Mouse (Mus musculus) left cerebral cortex, postnatal 14 days (tissue): ENCODE data around the gene Nup214. TPM values are rescaled to one million over a fixed set of nuclear protein-coding genes. Genes with fewer than 3 reads are reported as not detected.

ENCODE experiments used
- DNase-seq, 2 experiments: peaks; one replicate each; pipeline ENCODE4 v3.0.0; 2021 to 2022; ENCODE audit warnings: low spot score in 2 of 2, mixed read lengths in 1 of 2
- intact Hi-C: fragments of 180-260 bp; cut with DNase I; formaldehyde crosslinking; loops from one replicate; pipeline ENCODE4 v1.15.1; 2025
- microRNA-seq, 2 experiments: library from miRNA; unstranded; fragments of <30 nt; microRNA quantifications; one replicate each; pipeline ENCODE4 v1.2.0; 2022
- total RNA-seq, 2 experiments: library from RNA; stranded (reverse); gene quantifications; 2 replicates each; pipeline ENCODE4 v1.2.3; 2021

The Nup214 gene
- total RNA-seq, 2 experiments from 2014 or later: 51.3 to 53.5 TPM

DNA sequence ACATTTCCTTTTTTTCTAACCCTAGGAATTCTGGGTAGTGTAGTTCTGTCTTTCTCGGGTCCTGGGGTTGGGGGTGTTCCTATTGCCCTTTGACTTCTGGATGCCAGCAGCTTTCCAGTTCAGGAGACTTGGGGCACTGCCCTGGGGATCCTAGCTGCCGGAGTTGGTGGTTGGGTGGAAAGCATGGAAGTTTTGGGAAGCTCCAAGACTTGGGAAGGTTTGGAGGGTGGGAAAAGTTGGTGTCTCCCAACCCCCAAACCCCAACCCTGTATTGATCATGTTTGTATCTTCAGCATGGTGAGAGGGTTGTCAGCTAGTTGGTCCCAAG is 110.6 kb downstream of the Nup214 start:
- no peak for DNase-seq
- intact Hi-C loops: loop anchor here (5.0 kb wide), 1 partner anchor 42 kb away; no protein-coding TSS in a partner anchor

DNA sequence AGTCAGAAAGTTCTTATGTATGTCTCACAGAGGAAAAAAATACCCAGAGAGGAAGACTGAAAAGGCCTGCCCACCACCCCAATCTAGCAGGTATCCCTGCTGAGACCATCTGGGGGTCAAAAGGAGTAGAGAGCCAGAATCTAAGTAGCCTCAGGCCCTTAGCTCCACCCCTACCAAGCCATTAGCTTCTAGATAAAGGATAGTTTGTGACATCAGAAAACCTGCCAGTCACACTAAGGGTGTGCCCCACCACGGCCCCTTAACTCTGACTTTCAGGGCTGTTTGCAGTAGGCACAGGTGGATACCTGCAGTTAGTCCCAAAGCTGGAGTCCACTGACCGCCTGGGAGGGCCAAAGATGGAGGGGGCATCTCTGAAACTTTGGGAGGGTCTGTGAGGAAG is 111.0 kb downstream of the Nup214 start:
- intact Hi-C loops: no loop called here
- no peak for DNase-seq

DNA sequence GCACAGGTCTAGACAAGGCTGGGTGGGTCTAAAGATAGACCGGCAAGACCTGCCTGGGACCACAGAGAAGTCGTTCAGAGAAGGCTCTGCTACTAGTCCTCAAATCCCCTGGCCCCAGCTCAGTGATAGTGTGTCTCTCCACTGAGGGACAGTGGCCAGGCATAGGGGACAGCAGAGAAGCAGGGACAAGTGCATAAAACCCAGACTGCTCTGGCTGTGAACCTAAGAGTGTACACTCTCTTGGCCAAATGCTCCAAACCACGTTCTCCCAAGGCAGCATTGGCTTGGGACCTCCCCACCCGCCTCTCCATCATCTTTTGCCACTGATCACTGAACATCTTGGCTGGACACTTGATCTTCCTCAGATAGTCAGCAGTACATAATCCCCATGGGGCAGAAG is 113.4 kb downstream of the Nup214 start:
- DNase-seq: no peak
- intact Hi-C loops: no loop called here

DNA sequence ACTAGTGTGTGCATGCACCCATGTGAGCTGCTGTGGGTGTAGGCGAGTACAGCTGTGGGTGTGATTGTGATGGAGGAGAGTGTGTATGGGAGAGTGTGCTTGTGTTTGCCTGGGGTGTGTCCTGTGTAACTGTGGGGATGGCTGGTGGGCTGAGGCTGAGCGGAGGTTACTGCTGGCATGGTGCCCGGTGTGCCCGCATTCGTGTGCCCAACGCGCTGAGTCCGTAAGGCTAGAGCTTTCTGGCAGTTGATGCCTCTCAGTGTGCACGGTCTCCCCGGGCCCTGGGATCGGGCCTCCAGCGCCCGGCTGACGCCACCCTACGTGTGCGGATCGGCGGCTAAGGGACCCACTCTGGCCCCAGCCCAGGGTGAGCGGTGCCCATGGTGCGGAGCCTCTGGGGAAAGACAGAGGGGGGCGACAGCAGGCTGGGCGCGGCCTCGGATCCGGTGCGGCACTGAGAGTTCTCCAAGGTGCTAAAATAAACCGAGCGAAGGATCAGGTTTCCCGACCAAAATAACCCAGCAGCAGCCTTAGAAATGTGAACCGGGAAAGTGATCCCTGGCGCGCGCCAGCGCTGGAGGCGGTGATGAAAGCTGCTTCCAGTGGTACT is 114.2 kb downstream of the Nup214 start:
- DNase-seq: peak; percentile 52 to 69
- intact Hi-C loops: no loop called here

DNA sequence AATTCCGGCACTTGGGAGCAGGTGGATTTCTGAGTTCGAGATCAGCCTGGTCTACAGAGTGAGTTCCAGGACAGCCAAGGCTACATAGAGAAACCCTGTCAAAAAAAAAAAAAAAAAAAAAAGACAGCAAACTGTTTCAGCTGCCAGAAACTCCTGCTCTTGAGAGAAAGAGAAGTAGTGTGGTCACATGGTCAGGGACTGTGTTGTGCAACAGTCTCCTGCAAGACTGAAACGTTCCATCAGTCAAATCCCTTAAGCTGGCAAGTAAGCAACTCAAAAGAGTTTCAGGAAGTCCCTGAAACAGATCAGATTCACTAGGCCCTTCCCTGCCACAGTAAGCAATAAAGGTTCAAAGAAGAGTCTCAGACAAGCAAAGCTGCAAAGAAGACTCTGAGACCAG is 115.4 kb downstream of the Nup214 start:
- intact Hi-C loops: no loop called here

DNA sequence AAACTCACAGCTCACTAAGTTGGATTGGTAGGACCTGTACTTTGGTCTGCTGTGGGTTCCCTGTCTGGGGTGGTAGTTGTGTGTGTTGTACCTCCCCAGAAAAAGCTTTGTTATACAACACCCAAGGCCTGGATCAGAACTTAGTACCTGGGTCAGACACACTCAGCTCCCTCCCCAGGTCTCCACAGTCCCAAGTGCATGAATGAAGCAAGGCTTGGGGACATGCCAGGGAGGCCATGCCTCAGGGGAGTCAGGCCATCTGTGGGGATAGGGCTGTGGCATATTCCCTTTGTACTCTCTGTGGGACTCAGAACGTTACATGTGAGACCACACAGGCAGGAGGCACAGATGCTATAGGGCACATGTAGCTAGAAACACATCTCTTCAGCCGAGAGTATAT is 115.9 kb downstream of the Nup214 start:
- no peak for DNase-seq
- intact Hi-C loops: no loop called here

More for the DNA sequence above, 115.4 kb downstream of the Nup214 start:
- DNase-seq: no peak

DNA sequence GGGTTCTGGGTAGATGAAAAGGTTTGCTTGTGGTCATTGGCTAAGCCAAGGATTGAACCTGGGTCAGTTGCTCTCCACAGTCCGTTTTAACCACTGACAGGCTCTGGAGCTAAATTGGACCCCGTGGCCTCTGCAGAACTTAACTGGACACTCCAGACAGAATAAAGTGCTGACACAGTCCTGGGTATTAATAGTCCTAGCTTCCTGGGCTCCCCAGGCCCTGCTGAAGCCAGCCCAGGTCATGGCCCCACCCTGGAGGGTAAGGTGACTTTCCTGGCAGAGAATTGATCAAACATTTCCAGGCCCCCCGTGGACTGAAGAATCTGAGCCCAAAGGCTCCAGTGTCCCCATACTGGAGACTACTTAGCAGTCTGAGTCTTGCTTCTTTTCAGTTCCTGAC is 117.7 kb downstream of the Nup214 start:
- intact Hi-C loops: no loop called here
- no peak for DNase-seq

DNA sequence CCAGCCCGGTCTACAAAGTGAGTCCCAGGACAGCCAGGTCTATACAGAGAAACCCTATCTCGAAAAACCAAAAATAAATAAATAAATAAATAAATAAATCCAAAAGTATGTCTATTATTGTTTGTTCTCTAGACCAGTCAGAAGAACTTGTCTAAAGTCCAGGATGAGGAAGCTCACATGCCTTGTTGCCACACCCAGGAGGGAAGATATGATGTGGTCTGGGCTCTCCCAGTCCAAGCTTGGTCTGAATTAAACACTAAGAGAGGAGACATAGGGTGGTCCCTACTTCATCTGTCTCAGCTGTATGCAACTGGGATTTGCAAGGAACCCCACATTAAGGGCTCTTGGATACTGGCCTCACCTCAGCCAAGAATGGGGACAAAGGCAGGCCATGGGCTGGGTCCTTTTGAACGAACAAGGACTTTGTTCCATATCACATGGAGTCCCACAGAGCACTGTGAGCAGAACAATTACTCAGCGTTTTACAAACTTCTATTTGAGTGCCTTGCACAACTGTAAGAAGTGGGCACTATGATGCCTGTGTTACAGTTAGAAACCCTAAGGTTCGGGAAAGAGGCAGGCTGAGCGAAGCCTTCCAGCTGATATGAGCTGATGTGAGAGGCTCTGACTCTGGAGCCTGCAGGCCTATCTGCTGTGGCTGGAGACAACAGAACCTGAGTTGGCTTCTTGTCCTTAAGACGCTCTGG is 119.9 kb downstream of the Nup214 start:
- intact Hi-C loops: no loop called here

DNA sequence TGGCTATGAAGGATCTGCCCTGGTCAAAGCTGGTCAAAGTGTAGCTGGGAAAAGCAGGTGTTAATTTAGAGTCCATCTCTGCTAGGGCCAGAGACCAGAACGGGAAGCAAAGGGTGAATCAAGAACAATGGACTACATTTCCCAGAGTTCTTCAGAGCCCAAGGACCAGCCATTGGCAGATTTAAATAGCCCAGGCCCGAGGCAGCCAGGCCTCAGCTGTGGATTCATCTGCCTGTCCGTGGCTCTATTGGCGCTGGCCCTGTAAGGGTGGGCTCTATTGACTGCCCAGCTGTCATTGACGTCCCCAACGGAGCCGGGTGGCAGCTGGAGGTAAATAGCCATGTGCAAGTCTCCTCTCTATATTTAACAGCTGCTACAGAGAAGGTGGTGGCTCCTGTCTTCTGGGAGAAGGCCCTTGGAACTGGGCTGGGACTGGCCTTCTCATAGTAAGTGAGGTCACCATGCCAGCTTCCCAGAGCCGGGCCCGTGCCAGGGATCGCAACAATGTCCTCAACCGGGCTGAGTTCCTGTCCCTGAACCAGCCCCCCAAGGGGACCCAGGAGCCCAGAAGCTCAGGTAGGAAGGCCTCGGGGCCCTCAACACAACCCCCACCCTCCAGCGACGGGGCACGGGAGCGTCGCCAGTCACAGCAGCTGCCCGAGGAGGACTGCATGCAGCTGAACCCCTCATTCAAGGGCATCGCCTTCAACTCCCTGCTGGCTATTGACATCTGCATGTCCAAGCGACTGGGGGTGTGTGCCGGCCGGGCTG is 121.3 kb downstream of the Nup214 start, which contains the start of gene Plpp7:
TSS of gene Plpp7 (plus strand) at position 178 of the 771 bp plus-strand sequence.
- intact Hi-C loops: no loop called here
- peak; percentile 86 to 91 for DNase-seq

More for the DNA sequence above, 119.9 kb downstream of the Nup214 start:
- no peak for DNase-seq

DNA sequence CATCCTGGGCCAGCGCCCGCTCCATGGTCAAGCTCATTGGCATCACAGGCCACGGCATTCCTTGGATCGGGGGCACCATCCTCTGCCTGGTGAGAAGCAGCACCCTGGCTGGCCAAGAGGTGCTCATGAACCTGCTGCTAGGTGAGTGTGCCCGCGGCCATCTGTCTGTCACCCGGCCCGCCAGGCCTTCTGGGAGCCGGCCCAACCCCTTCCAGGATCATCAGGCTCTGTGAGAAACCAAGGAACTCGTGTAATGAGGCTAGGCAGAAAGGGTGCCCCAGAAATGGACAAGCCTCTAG is 121.8 kb downstream of the Nup214 start:
- intact Hi-C loops: no loop called here
- DNase-seq: no peak

DNA sequence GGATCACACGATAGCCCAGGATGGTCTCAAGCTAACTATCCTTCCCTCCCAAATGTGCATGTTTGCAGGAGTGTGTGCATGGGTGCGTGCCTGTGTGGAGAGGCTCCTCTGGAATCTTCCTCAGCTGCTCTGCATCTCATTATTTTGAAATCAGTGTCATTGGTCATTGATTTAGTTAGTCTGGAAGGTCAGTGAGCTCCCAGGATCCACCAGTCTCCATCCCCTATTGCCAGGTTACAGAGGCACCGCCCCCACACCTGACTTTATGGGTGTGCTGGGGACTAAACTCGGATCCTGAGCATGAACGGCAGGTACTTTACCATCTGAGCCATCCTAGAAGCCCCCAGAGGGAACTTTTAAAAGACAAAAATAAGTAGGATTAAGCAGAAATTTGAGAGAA is 128.7 kb downstream of the Nup214 start:
- intact Hi-C loops: no loop called here
- DNase-seq: no peak

DNA sequence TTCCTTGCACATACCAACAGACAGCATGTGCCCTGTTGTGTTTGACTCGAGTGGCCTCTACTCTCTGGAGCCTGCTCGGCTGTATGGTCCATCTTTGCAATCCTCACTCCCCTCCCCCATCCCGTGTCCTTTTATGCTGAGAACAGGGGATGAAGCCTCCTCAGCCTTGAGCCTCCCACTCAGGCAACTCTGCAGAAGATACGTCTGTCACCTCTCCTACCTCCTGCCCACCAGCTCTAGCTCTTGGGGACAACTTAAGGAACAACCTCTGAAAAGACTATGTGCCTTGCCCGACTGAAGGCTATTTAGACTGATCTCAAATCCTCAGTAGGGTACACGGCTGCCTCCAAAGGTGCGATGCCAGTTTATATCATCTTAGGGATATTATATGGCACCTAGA is 129.3 kb downstream of the Nup214 start:
- DNase-seq: no peak
- intact Hi-C loops: no loop called here

Small RNA genes lying within 50 kb of the gene (microRNA-seq; reads per million reads assigned to microRNA genes)
- gene Mir7674: 1.8 to 2.4 reads per million in 2 experiments

Other genes starting within 250 kb of the Nup214 start
- gene Qrfp, start 163.9 kb upstream of the Nup214 start, total RNA-seq: not detected
- gene Fibcd1, start 128.4 kb upstream of the Nup214 start, total RNA-seq: 10 to 100 TPM; 12.8 to 16.1 TPM
- 10 to 100 TPM in 1 of 2 experiments, 1 to 10 TPM in 1; 9.2 to 11.4 TPM for gene Lamc3, start 87.1 kb upstream of the Nup214 start, total RNA-seq
- 1 to 10 TPM; 2.4 to 7.1 TPM for gene Aif1l, start 24.3 kb upstream of the Nup214 start, total RNA-seq
- 1 to 10 TPM; 3.4 to 4.2 TPM for gene Fam78a, start 110.4 kb downstream of the Nup214 start, total RNA-seq
- gene Plpp7, start 121.1 kb downstream of the Nup214 start, total RNA-seq: 10 to 100 TPM; 24.5 to 28.5 TPM
- 100 to 1,000 TPM; 244 to 245 TPM for gene Prrc2b, start 176.6 kb downstream of the Nup214 start, total RNA-seq